Mouse (Mus musculus) gastrocnemius, postnatal 4 days (tissue): ENCODE results near the gene Tex264. TPM values are rescaled to one million over a fixed set of nuclear protein-coding genes. Genes with fewer than 3 reads are reported as not detected.

Experiments
- total RNA-seq, 2 experiments: library from RNA; stranded (reverse); gene quantifications; 2 replicates each; pipeline ENCODE4 v1.2.3; 2021

Tex264 gene
- total RNA-seq, 2 experiments from 2014 or later = 29.4 to 31.4 TPM

Other genes starting within 250 kb of the Tex264 start
- gene Acy1, start 247.6 kb downstream of the Tex264 start, total RNA-seq = 10 to 100 TPM; 13.4 to 13.5 TPM
- gene Abhd14b, start 238.5 kb downstream of the Tex264 start, total RNA-seq = 10 to 100 TPM in 1 of 2 experiments, 1 to 10 TPM in 1; 8.8 to 10.3 TPM
- gene Abhd14a, start 238.2 kb downstream of the Tex264 start, total RNA-seq = 10 to 100 TPM; 18.5 to 19.1 TPM
- gene Pcbp4, start 232.6 kb downstream of the Tex264 start, total RNA-seq = 10 to 100 TPM; 83.6 to 84.9 TPM
- under 1 TPM; 0.44 to 0.65 TPM for gene Gpr62, start 220.0 kb downstream of the Tex264 start, total RNA-seq
- gene Rrp9, start 210.0 kb downstream of the Tex264 start, total RNA-seq = 10 to 100 TPM; 25.1 to 26.2 TPM
- 10 to 100 TPM; 26.4 to 28.1 TPM for gene Parp3, start 209.0 kb downstream of the Tex264 start, total RNA-seq
- not detected for gene Iqcf1, start 186.0 kb downstream of the Tex264 start, total RNA-seq
- gene Iqcf5, start 171.4 kb downstream of the Tex264 start, total RNA-seq = not detected
- not detected for gene Iqcf3, start 124.3 kb downstream of the Tex264 start, total RNA-seq
- gene Iqcf4, start 114.9 kb downstream of the Tex264 start, total RNA-seq = not detected
- gene Iqcf6, start 59.3 kb downstream of the Tex264 start, total RNA-seq = not detected
- not detected for gene Grm2, start 29.8 kb downstream of the Tex264 start, total RNA-seq
- 10 to 100 TPM; 13.6 to 15.0 TPM for gene Rad54l2, start 103.3 kb upstream of the Tex264 start, total RNA-seq
- gene Dcaf1, start 135.9 kb upstream of the Tex264 start, total RNA-seq = 10 to 100 TPM; 16.9 to 22.7 TPM
- gene Rbm15b, start 201.5 kb upstream of the Tex264 start, total RNA-seq = 10 to 100 TPM; 22.3 to 29.3 TPM
- gene Manf, start 206.1 kb upstream of the Tex264 start, total RNA-seq = 100 to 1,000 TPM; 101 to 109 TPM